Mouse (Mus musculus): ENCODE results near the gene Tmem47.

DNA sequence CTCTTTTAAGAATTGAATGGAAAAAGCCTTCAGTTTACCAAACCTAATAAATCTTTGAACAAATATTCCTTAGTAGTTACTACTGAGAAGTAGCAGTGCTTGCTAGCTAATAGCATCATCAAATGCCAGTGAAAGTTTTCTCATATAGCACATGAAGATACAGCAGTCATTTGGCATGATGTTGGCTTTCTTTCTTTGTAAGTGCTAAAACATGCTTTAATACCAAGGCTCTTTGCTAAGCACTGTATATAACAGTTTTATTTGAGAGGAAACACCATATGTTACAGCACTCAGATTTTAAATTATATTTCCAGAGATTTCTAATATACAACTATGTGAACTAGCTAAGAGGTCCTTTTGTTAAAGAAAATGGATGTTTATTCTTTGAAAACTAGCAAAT is 8.0 kb downstream of the Tmem47 start:
- no peak for TF ChIP-seq CTCF (IDR thresholded peaks at IDR 0.05; ENCODE audit: borderline replicate concordance, insufficient read depth, low read length)
- TF ChIP-seq POLR2A (IDR thresholded peaks at IDR 0.05; ENCODE audit: low read depth, low read length), result no peak

All from embryonic fibroblast, embryonic 13.5 days (primary cell).